Mouse (Mus musculus) embryonic fibroblast, embryonic 13.5 days (primary cell): ENCODE results near the gene Tceanc2. TPM values are rescaled to one million over a fixed set of nuclear protein-coding genes. Genes with fewer than 3 reads are reported as not detected.

ENCODE experiments used
- H3K27ac ChIP-seq: 2 replicates; pipeline ENCODE4 v1.5.1; 2012; ENCODE audit warnings: low read length, control low read depth, inconsistent platforms; ENCODE audit not compliant: insufficient read depth
- H3K4me1 ChIP-seq: 2 replicates; pipeline ENCODE4 v1.6.1; 2011; ENCODE audit warnings: low read length; ENCODE audit not compliant: control insufficient read depth, insufficient read depth
- H3K4me3 ChIP-seq: 2 replicates; pipeline ENCODE4 v1.5.1; 2011; ENCODE audit warnings: mild to moderate bottlenecking, control low read depth, low read length; ENCODE audit not compliant: insufficient read depth
- CTCF ChIP-seq: IDR thresholded peaks from 2 replicates; pipeline ENCODE4 v1.5.1; 2011; ENCODE audit warnings: mild to moderate bottlenecking, control low read depth, low read length, moderate library complexity, borderline replicate concordance; ENCODE audit not compliant: insufficient read depth
- POLR2A ChIP-seq: IDR thresholded peaks from 2 replicates; pipeline ENCODE4 v1.6.1; 2011; ENCODE audit warnings: low read depth, mild to moderate bottlenecking, control low read depth, low read length, moderate library complexity
- polyA plus RNA-seq: library from polyadenylated mRNA; stranded (reverse); fragments of >200 nt; gene quantifications from 2 replicates; pipeline ENCODE4 v1.2.4, GENCODE M21; 2011; ENCODE audit warnings: low read depth; ENCODE audit not compliant: missing spikeins, insufficient read length

Gene Tceanc2
- 23.0 and 29.7 TPM in 2 replicates for polyA plus RNA-seq

DNA sequence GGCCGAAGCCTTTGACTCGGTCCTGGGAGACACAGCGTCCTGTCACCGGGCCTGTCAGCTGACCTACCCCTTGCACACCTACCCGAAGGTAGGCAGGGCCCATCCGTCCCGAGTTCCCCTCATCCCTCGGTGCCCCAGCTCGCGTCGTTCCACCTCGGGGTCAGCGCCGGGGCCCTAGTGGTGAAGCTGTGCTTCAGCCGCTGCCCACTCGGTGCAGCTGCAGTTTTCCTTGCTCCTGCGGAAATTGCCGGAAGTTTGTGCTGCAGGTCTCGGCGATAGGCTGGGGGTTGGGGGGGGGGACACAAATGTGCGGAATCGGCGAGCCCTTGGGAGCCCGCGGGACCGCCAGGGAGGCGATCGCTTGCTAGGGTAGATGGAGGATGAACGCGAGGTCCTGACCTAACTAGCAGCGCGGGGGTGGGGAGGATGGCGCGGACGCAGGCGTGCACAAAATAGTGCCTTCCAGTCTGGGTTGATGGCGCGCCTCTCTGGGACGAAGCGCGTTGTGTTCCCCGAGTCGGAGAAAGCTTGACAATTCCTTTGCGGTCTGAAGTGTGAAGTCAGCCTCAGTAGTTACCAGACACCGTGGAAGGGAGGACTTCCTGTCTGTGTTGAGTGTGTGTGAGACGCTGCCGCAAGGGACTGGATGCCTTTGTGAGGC is at the start of gene Tceanc2:
TSS of gene Tceanc2 (minus strand) at position 287 of the 661 bp plus-strand sequence.
- Histone ChIP-seq H3K4me1 (peaks cover 12% of the 10 kb centered on the region), H3K27ac (peak within 1 kb of the TSS; percentile 98), H3K4me3 (peak within 1 kb of the TSS; percentile 95)
- TF ChIP-seq POLR2A (peak; percentile 61), CTCF (no peak)

DNA sequence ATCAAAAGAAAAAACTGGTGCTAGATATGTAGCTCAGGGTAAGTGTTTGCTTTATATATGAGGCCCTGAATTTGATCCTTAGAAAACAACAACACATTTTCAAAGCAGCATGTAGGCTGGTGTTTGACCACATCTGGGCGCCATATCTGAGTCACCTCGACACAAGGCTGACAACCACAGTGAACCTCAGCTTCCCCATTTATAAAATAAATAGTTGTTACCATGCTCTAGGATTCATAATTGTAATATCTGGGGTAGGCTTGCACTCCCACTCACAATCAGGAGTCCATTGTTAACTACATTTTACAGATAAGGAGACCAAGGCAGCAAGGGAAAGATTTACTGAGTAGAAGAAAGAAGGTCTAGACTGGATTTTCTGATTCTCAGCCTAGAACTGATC is 47.4 kb upstream of the Tceanc2 start:
- no peak for TF ChIP-seq CTCF
- TF ChIP-seq POLR2A, result no peak
- Histone ChIP-seq H3K4me3 (no peak overlapping the region), H3K27ac (no peak overlapping the region), H3K4me1 (peaks cover 5% of the 10 kb centered on the region; the same call in 1 of the 2 replicates)

DNA sequence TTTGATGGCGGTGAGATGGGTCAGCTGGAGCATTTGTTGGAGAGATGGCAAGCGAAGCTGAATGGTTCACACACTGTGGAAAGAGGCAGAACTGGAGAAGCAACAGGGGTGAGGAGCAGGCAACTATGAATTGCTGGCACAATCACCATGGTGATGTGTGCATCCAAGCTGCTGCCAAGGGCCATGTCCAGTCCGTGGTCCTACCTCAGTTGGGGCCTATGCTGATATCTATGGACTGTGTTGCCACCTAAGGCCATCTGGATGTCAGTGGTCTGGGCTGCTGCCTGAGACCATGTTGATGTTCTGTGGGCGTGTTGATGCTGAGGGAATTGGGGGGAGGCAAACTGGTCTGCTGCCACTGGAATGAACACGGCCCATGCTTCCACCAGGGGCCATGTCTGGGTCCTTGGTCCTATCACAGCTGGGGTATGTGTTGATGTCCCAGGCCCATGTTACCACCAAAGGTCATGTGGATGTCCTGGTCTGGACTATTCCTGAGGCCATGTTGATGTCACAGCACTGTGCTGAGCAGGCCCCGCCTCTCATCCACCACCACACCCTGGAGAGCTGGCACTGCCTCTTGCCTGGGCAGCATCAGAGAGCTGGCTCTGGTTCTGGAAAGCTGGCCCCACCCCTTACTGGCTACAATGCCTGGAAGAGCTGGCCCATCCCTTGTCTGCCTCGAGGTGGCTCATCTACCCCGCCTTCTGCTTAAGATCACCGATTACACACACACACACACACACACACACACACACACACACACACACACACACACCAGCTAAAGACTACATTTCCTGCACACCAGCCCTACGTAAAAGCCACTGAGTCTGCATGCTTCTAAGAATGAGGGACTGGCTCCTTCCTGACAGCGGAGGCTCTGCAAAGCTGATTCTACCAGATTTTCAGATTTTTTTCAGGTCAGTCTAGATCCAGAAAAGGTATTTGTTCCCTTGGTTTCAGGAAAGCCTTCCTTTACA is 44.6 kb upstream of the Tceanc2 start:
- peaks cover 3% of the 10 kb centered on the region; the same call in 1 of the 2 replicates for H3K4me1 ChIP-seq
- no peak overlapping the region for H3K4me3 ChIP-seq
- TF ChIP-seq POLR2A, result no peak
- no peak for TF ChIP-seq CTCF
- H3K27ac ChIP-seq, result no peak overlapping the region

DNA sequence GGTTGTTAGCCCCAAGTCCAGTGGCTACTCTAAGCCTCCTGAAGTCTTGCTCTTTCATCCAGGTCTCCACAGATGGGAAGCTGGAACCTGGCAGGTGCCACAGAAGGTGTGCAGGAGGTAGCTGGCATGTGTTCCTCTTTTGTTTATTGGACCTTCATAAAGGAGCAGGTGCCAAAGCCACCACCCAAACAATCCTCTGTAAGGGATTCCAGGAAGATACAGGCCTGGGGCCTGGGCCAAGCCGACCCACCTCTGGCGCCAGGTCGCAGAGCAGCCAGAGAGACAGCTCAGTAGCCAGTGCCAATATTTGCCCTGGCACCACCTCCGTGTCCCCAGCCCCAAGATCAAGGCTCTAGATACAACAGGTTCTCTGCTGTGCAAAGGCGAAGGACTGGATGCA is 42.6 kb upstream of the Tceanc2 start:
- peaks cover 3% of the 10 kb centered on the region; the same call in 1 of the 2 replicates for H3K4me1 ChIP-seq
- no peak for TF ChIP-seq CTCF
- no peak for TF ChIP-seq POLR2A
- H3K27ac ChIP-seq, result no peak overlapping the region
- H3K4me3 ChIP-seq, result no peak overlapping the region

DNA sequence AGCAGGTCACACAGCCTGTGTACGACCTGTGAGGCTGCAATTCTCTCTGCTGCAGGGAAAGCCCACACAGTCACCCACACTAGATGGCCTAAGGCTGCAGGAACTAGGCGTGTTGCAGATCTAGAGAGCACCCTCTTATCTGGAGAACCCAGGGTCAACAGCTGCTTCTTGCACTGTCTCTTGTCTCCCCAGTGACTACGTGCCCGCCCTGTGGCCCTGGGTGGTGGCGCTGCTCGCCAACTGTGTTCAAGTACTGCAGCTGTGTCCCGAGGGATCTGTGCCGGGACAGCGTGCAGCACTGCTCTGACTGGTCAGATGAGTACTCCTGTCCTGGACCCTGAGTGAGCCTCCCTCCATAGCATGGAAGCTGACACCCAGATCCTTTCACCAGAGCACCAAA is 38.7 kb upstream of the Tceanc2 start:
- H3K4me3 ChIP-seq, result no peak overlapping the region
- no peaks in the 10 kb centered on the region for H3K4me1 ChIP-seq
- TF ChIP-seq CTCF (no peak), POLR2A (no peak)
- H3K27ac ChIP-seq, result no peak overlapping the region

DNA sequence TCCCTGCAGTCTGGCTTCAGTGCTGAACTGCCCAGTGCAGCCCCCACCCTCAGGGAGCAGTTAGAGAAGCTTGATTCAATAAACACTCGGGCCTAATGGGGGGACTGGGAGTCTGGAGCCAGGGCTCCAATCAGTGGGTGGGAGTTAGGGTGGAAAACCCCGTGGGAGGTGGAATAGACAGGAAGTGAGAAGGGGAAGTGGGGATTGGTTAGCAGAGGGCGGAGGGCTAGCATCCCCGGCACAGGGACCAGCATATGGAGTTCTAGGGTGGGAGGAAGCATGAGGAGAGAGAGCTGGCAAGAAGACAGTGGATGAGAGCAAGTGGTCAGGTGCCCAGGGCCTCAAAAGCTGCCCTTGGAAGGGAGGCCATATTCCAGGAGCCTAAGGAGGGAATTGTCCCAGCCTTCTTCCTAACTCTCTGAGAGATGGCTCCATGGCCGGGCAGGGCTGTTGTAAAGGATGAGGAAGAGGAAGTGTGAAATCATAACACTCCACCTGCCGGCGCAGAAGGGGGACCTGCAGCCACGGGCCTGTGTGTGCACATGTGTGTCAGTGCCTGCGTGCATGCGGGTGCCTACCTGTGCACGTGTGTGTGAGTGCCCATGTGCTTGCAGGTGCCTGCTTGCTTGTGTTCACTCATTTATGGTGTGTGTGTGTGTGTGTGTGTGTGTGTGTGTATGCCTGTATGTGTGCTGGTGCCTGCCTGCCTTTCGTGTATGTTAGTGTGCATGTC is 34.5 kb upstream of the Tceanc2 start:
- H3K27ac ChIP-seq, result no peak overlapping the region
- no peak overlapping the region for H3K4me3 ChIP-seq
- no peaks in the 10 kb centered on the region for H3K4me1 ChIP-seq
- TF ChIP-seq POLR2A (no peak), CTCF (no peak)

DNA sequence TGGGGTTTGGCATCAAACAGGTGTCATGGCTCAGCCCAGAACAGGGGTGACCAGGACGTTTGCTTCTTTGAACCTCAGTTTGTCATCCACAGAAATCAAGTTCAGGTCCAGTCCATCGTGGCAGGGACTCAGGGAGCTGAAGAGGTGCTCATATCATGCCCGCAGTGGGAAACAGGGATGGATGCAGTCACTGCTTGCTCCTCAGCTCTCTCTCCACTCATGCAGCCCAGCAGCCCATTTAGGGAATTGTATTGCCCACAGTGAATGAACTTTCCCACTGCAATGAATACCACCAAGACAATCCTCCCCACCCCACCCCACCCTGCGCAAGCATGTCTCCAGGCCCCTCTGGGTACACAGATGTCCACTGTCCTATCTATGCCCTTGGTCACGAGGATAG is 33.0 kb upstream of the Tceanc2 start:
- no peak overlapping the region for H3K27ac ChIP-seq
- H3K4me1 ChIP-seq, result no peaks in the 10 kb centered on the region
- TF ChIP-seq POLR2A (no peak), CTCF (no peak)
- H3K4me3 ChIP-seq, result no peak overlapping the region

DNA sequence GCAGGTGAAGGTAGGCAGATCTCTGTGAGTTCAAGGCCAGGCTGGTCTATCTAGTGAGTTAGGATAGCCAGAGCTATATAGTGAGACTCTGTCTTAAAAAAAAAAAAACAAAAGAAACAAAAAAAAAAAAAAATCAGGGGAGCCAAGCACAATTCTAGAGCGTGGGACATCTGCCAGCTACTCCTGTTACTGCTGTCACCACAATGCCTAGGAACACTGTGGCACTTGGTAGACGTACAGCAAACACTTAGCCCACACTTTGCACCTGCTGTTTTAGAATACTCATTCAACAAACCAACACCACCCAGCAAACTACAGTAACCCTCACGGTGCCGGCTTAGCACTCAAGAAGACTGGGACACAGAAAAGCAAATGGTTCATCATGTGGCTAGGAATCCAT is 32.5 kb upstream of the Tceanc2 start:
- H3K27ac ChIP-seq, result no peak overlapping the region
- TF ChIP-seq CTCF, result no peak
- no peak for TF ChIP-seq POLR2A
- no peaks in the 10 kb centered on the region for H3K4me1 ChIP-seq
- H3K4me3 ChIP-seq, result no peak overlapping the region

DNA sequence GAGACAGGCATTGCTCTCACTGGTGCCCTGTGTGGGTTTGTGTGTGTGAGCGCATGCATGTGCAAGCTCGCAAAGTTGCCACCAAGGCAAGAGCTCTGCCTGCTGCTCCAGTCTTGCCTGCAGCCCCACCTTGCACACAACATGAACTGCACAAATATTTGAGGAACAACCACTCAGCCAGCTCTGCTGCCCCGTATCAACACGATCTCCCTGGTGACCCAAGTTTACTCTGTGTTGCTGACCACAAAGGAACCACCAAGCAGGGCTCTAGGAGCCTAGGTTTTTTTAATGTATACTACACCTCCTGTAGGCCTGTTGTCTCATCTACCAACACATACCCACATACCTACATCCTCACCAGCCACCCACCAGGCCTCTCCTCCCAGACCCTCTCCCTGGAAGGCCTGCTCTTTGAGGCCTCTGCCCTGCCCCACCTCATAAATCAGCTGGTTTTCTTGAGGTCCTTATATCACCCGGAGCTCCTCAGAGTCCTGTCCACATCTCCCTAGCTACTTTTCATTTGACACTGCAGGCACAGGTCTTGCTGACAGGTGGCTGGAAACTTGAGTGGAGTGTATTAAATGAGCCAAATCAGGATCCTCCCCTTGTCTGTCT is 31.7 kb upstream of the Tceanc2 start:
- no peak overlapping the region for H3K27ac ChIP-seq
- no peak overlapping the region for H3K4me3 ChIP-seq
- no peak for TF ChIP-seq CTCF
- no peak for TF ChIP-seq POLR2A
- H3K4me1 ChIP-seq, result no peaks in the 10 kb centered on the region
